Mouse (Mus musculus): ENCODE measurements around the gene Trpv4. TPM values are rescaled to one million over a fixed set of nuclear protein-coding genes. Genes with fewer than 3 reads are reported as not detected.
A peak's percentile ranks its signal among the peaks of the same experiment; 100 is the strongest.

The Trpv4 gene
- polyA plus RNA-seq, 1 experiment from 2014 or later, result 1.1 TPM

- ATAC-seq (ENCODE audit: low FRiP score, low read depth), result no peak
- 71% methylated on average over 10 of the region's 10 CpGs for WGBS
- Histone ChIP-seq H3K27ac (no peak overlapping the region), H3K4me3 (no peak overlapping the region), H3K9ac (no peak overlapping the region), H3K27me3 (replicated peaks) (peaks cover 6% of the 10 kb centered on the region; the same call in 1 of the 2 replicates), H3K9me3 (no peaks in the 10 kb centered on the region), H3K4me1 (peaks cover 7% of the 10 kb centered on the region), H3K36me3 (no peaks in the 10 kb centered on the region), H3K4me2 (replicated peaks) (no peak overlapping the region)
Observed at GRCm38 (mm10) chr5:114640809-114641208, 17.4 kb downstream of the Trpv4 start.

GRCm38 (mm10) chr5:114639645-114639957 lies 18.6 kb downstream of the Trpv4 start:
- Histone ChIP-seq H3K36me3 (no peaks in the 10 kb centered on the region), H3K27me3 (replicated peaks) (peaks cover 6% of the 10 kb centered on the region; the same call in 1 of the 2 replicates), H3K4me1 (peaks cover 7% of the 10 kb centered on the region), H3K4me3 (no peak overlapping the region), H3K9ac (no peak overlapping the region), H3K27ac (no peak overlapping the region), H3K9me3 (no peaks in the 10 kb centered on the region), H3K4me2 (replicated peaks) (peak overlapping the region; percentile 50)
- WGBS, result 35% methylated on average over 7 of the region's 7 CpGs
- peak; percentile 37; the same call in 1 of the 2 replicates for ATAC-seq (ENCODE audit: low FRiP score, low read depth)

- peaks cover 6% of the 10 kb centered on the region; the same call in 1 of the 2 replicates for H3K27me3 ChIP-seq (replicated peaks)
- peak overlapping the region; percentile 50 for H3K4me2 ChIP-seq (replicated peaks)
- 0 out of 2 replicates have a peak overlapping the region, but pooled peaks have one; percentile 21 for H3K9ac ChIP-seq
- H3K9me3 ChIP-seq, result no peaks in the 10 kb centered on the region
- H3K4me1 ChIP-seq, result peaks cover 7% of the 10 kb centered on the region
- 0 out of 2 replicates have a peak overlapping the region, but pooled peaks have one; percentile 7 for H3K4me3 ChIP-seq
- no peak overlapping the region for H3K27ac ChIP-seq
- H3K36me3 ChIP-seq, result no peaks in the 10 kb centered on the region
- peak; percentile 72; the same call in 1 of the 2 replicates for ATAC-seq (ENCODE audit: low FRiP score, low read depth)
- 16% methylated on average over 22 of the region's 22 CpGs for WGBS
Observed at GRCm38 (mm10) chr5:114638769-114639644, 19.2 kb downstream of the Trpv4 start.

- no peak for ATAC-seq (ENCODE audit: low FRiP score, low read depth)
- Histone ChIP-seq H3K4me2 (replicated peaks) (no peak overlapping the region), H3K4me1 (peaks cover 7% of the 10 kb centered on the region), H3K27ac (no peak overlapping the region), H3K36me3 (no peaks in the 10 kb centered on the region), H3K27me3 (replicated peaks) (peaks cover 6% of the 10 kb centered on the region; the same call in 1 of the 2 replicates), H3K4me3 (no peak overlapping the region), H3K9me3 (no peaks in the 10 kb centered on the region), H3K9ac (no peak overlapping the region)
- WGBS, result 80% methylated on average over 25 of the region's 25 CpGs
Observed at GRCm38 (mm10) chr5:114636091-114636490, 22.1 kb downstream of the Trpv4 start.

- no peaks in the 10 kb centered on the region for H3K27me3 ChIP-seq (replicated peaks)
- no peaks in the 10 kb centered on the region for H3K36me3 ChIP-seq
- WGBS, result 58% methylated on average over 2 of the region's 2 CpGs
- H3K4me1 ChIP-seq, result no peaks in the 10 kb centered on the region
- no peak overlapping the region for H3K27ac ChIP-seq
- no peak overlapping the region for H3K4me2 ChIP-seq (replicated peaks)
- H3K4me3 ChIP-seq, result no peak overlapping the region
- H3K9me3 ChIP-seq, result no peaks in the 10 kb centered on the region
- no peak overlapping the region for H3K9ac ChIP-seq
- ATAC-seq (ENCODE audit: low FRiP score, low read depth), result no peak
Observed at GRCm38 (mm10) chr5:114631336-114631735, 26.9 kb downstream of the Trpv4 start.

GRCm38 (mm10) chr5:114625590-114625989 lies 32.6 kb downstream of the Trpv4 start:
- no peaks in the 10 kb centered on the region for H3K4me1 ChIP-seq
- no peaks in the 10 kb centered on the region for H3K9me3 ChIP-seq
- H3K36me3 ChIP-seq, result no peaks in the 10 kb centered on the region
- no peak for ATAC-seq (ENCODE audit: low FRiP score, low read depth)
- H3K4me2 ChIP-seq (replicated peaks), result no peak overlapping the region
- H3K4me3 ChIP-seq, result no peak overlapping the region
- no peaks in the 10 kb centered on the region for H3K27me3 ChIP-seq (replicated peaks)
- H3K9ac ChIP-seq, result no peak overlapping the region
- H3K27ac ChIP-seq, result no peak overlapping the region
- WGBS, result 20% methylated on average over 3 of the region's 3 CpGs

- H3K9ac ChIP-seq, result no peak overlapping the region
- no peaks in the 10 kb centered on the region for H3K4me1 ChIP-seq
- no peaks in the 10 kb centered on the region for H3K27me3 ChIP-seq (replicated peaks)
- ATAC-seq (ENCODE audit: low FRiP score, low read depth), result no peak
- H3K9me3 ChIP-seq, result no peaks in the 10 kb centered on the region
- H3K4me2 ChIP-seq (replicated peaks), result no peak overlapping the region
- H3K36me3 ChIP-seq, result no peaks in the 10 kb centered on the region
- no peak overlapping the region for H3K27ac ChIP-seq
- H3K4me3 ChIP-seq, result no peak overlapping the region
- WGBS, result 42% methylated on average over 6 of the region's 6 CpGs
Observed at GRCm38 (mm10) chr5:114620305-114620704, 37.9 kb downstream of the Trpv4 start.

- no peak overlapping the region for H3K27ac ChIP-seq
- H3K4me1 ChIP-seq, result no peaks in the 10 kb centered on the region
- no peak for ATAC-seq (ENCODE audit: low FRiP score, low read depth)
- no peak overlapping the region for H3K9ac ChIP-seq
- H3K27me3 ChIP-seq (replicated peaks), result no peaks in the 10 kb centered on the region
- H3K4me2 ChIP-seq (replicated peaks), result no peak overlapping the region
- no peaks in the 10 kb centered on the region for H3K36me3 ChIP-seq
- no peaks in the 10 kb centered on the region for H3K9me3 ChIP-seq
- WGBS, result 32% methylated on average over 8 of the region's 8 CpGs
- no peak overlapping the region for H3K4me3 ChIP-seq
Observed at GRCm38 (mm10) chr5:114618851-114619250, 39.4 kb downstream of the Trpv4 start.

- H3K9me3 ChIP-seq, result no peaks in the 10 kb centered on the region
- H3K4me2 ChIP-seq (replicated peaks), result no peak overlapping the region
- no peak for ATAC-seq (ENCODE audit: low FRiP score, low read depth)
- peaks cover under 1% of the 10 kb centered on the region; the same call in 1 of the 2 replicates for H3K36me3 ChIP-seq
- WGBS, result 82% methylated on average over 12 of the region's 12 CpGs
- H3K4me3 ChIP-seq, result no peak overlapping the region
- H3K4me1 ChIP-seq, result no peaks in the 10 kb centered on the region
- no peak overlapping the region for H3K27ac ChIP-seq
- H3K27me3 ChIP-seq (replicated peaks), result no peaks in the 10 kb centered on the region
- no peak overlapping the region for H3K9ac ChIP-seq
Observed at GRCm38 (mm10) chr5:114617809-114618208, 40.4 kb downstream of the Trpv4 start.

- ATAC-seq (ENCODE audit: low FRiP score, low read depth), result no peak
- no peaks in the 10 kb centered on the region for H3K4me1 ChIP-seq
- no peak overlapping the region for H3K4me2 ChIP-seq (replicated peaks)
- H3K9ac ChIP-seq, result no peak overlapping the region
- 83% methylated on average over 11 of the region's 11 CpGs for WGBS
- H3K27ac ChIP-seq, result no peak overlapping the region
- H3K4me3 ChIP-seq, result no peak overlapping the region
- peaks cover 13% of the 10 kb centered on the region for H3K36me3 ChIP-seq
- H3K9me3 ChIP-seq, result no peaks in the 10 kb centered on the region
- H3K27me3 ChIP-seq (replicated peaks), result no peaks in the 10 kb centered on the region
Observed at GRCm38 (mm10) chr5:114616336-114617061, 41.7 kb downstream of the Trpv4 start.

GRCm38 (mm10) chr5:114614863-114615262 lies 43.4 kb downstream of the Trpv4 start:
- ATAC-seq (ENCODE audit: low FRiP score, low read depth), result no peak
- Histone ChIP-seq H3K27me3 (replicated peaks) (peaks cover 5% of the 10 kb centered on the region; the same call in 1 of the 2 replicates), H3K27ac (no peak overlapping the region), H3K4me3 (no peak overlapping the region), H3K9ac (no peak overlapping the region), H3K9me3 (no peaks in the 10 kb centered on the region), H3K36me3 (peaks cover 22% of the 10 kb centered on the region), H3K4me2 (replicated peaks) (no peak overlapping the region), H3K4me1 (no peaks in the 10 kb centered on the region)
- WGBS, result 68% methylated on average over 7 of the region's 7 CpGs

GRCm38 (mm10) chr5:114611968-114612608 lies 46.1 kb downstream of the Trpv4 start:
- Histone ChIP-seq H3K27ac (no peak overlapping the region), H3K27me3 (replicated peaks) (peaks cover 5% of the 10 kb centered on the region; the same call in 1 of the 2 replicates), H3K4me3 (no peak overlapping the region), H3K36me3 (peaks cover 22% of the 10 kb centered on the region), H3K4me2 (replicated peaks) (no peak overlapping the region), H3K4me1 (peaks cover 23% of the 10 kb centered on the region), H3K9me3 (no peaks in the 10 kb centered on the region), H3K9ac (no peak overlapping the region)
- WGBS, result 75% methylated on average over 25 of the region's 25 CpGs
- ATAC-seq (ENCODE audit: low FRiP score, low read depth), result no peak

Measured in neural tube, embryonic 12.5 days (tissue).